Mouse (Mus musculus): ENCODE measurements around the gene Lrrc74b.

The Lrrc74b gene

GRCm38 (mm10) chr16:17499249-17499883 is 61.7 kb downstream of the Lrrc74b start:
- peak; percentile 20 for DNase-seq (ENCODE audit: low read depth, low spot score)

- DNase-seq (ENCODE audit: low read depth, low spot score): no peak
These were observed 64.3 kb downstream of the Lrrc74b start for GRCm38 (mm10) chr16:17496499-17497305.
